Mouse (Mus musculus) liver, embryonic 11.5 days (tissue): Measurements from ENCODE around the gene Ddit4l. TPM values are rescaled to one million over a fixed set of nuclear protein-coding genes. Genes with fewer than 3 reads are reported as not detected.
"Not testable (repeated sequence)": the region's sequence is repeated elsewhere in the genome, so short reads cannot be mapped to it uniquely, and the experiment has no call there.

Experiments used
- ATAC-seq: fragments of 200-750 bp; cut with Nextera tagmentation; replicated peaks from 2 replicates; pipeline ENCODE4 v1.8.0; 2017; ENCODE audit warnings: moderate number of reproducible peaks, mild to moderate bottlenecking, moderate TSS enrichment, moderate library complexity; ENCODE audit not compliant: low FRiP score
- DNase-seq: peaks from one replicate; pipeline ENCODE4 v3.0.0-alpha.2; 2017; ENCODE audit warnings: low spot score
- H3K27ac ChIP-seq: fragments of 300-500 bp; sonication (generic); 2 replicates; pipeline ENCODE4 v1.5.1; 2014; ENCODE audit warnings: mild to moderate bottlenecking, low read depth, low read length, control low read depth
- H3K27me3 ChIP-seq: fragments of 300-500 bp; sonication (generic); replicated peaks from 2 replicates; pipeline ENCODE4 v1.6.1; 2014; ENCODE audit warnings: low read length, mixed read lengths; ENCODE audit not compliant: control insufficient read depth, insufficient read depth
- H3K36me3 ChIP-seq: fragments of 300-500 bp; sonication (generic); 2 replicates; pipeline ENCODE4 v1.6.1; 2014; ENCODE audit warnings: mild to moderate bottlenecking, low read length, moderate library complexity, mixed read lengths; ENCODE audit not compliant: control insufficient read depth, insufficient read depth
- H3K4me1 ChIP-seq: fragments of 300-500 bp; sonication (generic); replicated peaks from 2 replicates; pipeline ENCODE4 v1.6.1; 2014; ENCODE audit warnings: low read length, mixed read lengths; ENCODE audit not compliant: control insufficient read depth, insufficient read depth
- H3K4me2 ChIP-seq: fragments of 300-500 bp; sonication (generic); 2 replicates; pipeline ENCODE4 v1.6.1; 2014; ENCODE audit warnings: mild to moderate bottlenecking, control low read depth, moderate library complexity
- H3K4me3 ChIP-seq: fragments of 300-500 bp; sonication (generic); 2 replicates; pipeline ENCODE4 v1.5.1; 2014; ENCODE audit warnings: low read depth, low read length, control low read depth
- H3K9ac ChIP-seq: fragments of 300-500 bp; sonication (generic); 2 replicates; pipeline ENCODE4 v1.6.1; 2014; ENCODE audit warnings: low read depth, low read length, control low read depth
- H3K9me3 ChIP-seq: fragments of 300-500 bp; sonication (generic); 2 replicates; pipeline ENCODE4 v1.6.1; 2016; ENCODE audit warnings: low read length, inconsistent platforms, mixed read lengths; ENCODE audit not compliant: control insufficient read depth
- WGBS: fragments of 180-500 bp; shearing (Covaris S2); extraction: QIAGEN DNeasy Blood & Tissue Kit; methylation state at CpG from one replicate; pipeline ENCODE4 v1.1.7; 2014; 5-methylcytosine and 5-hydroxymethylcytosine counted together
- polyA plus RNA-seq: library from polyadenylated mRNA; unstranded; fragments of >200 nt; fragmentation: Nextera tagmentation; extraction: Ambion mirVana; gene quantifications from 2 replicates; pipeline ENCODE4 v1.2.1, GENCODE M21; 2014

The Ddit4l gene
- polyA plus RNA-seq = 0.55 and 0.85 TPM in 2 replicates

DNA sequence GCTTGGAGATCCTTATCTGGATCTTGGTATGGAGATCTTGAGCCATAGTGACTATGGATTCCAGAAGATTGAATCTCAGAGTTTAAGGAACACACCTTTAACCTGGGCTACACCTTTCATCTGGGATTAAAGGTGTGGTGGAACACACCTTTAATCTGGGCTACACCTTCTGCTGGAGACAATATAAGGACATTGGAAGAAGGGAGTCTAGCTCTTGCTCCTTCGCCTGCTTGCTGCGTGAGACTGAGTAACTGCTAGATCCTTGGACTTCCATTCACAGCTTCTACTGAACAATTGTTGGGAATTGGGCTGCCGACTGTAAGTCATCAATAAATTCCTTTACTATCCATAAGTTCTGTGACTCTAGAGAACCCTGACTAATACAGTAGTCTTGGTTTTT is at the start of gene Ddit4l:
Gene Ddit4l, plus strand, starts transcription at position 301 of the 400 bp plus-strand sequence.
- not testable (repeated sequence) for ATAC-seq, H3K27ac ChIP-seq, H3K4me2 ChIP-seq, DNase-seq, H3K4me1 ChIP-seq, H3K9me3 ChIP-seq, H3K4me3 ChIP-seq, H3K9ac ChIP-seq, H3K36me3 ChIP-seq
- WGBS = 81% methylated on average over 3 of the region's 3 CpGs
- peaks cover 17% of the 10 kb centered on the region for H3K27me3 ChIP-seq

DNA sequence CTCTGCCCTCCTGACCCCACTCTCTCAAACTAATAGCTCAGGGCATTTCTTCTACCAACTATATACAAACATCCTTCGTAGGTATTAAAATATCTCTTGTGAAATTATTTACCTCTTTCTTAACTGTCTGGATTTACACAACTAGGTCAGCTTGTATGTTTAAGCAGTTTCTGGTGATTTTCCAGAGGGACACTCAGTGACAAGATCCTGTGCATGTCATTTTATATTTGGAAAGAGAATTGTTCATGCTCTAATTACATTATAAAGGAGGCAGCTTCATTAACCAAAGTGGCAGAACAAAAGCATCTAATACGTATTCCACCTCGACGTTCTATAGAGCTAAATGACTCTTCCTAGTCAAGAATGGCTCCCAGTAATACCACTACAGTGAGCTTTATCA is 45.3 kb upstream of the Ddit4l start:
- Histone ChIP-seq H3K9ac (no peak overlapping the region), H3K4me2 (no peak overlapping the region), H3K4me3 (no peak overlapping the region), H3K27me3 (no peaks in the 10 kb centered on the region), H3K27ac (no peak overlapping the region), H3K4me1 (no peaks in the 10 kb centered on the region), H3K36me3 (no peaks in the 10 kb centered on the region), H3K9me3 (no peaks in the 10 kb centered on the region)
- ATAC-seq (no peak), DNase-seq (no peak)
- WGBS = 77% methylated on average over 4 of the region's 4 CpGs

DNA sequence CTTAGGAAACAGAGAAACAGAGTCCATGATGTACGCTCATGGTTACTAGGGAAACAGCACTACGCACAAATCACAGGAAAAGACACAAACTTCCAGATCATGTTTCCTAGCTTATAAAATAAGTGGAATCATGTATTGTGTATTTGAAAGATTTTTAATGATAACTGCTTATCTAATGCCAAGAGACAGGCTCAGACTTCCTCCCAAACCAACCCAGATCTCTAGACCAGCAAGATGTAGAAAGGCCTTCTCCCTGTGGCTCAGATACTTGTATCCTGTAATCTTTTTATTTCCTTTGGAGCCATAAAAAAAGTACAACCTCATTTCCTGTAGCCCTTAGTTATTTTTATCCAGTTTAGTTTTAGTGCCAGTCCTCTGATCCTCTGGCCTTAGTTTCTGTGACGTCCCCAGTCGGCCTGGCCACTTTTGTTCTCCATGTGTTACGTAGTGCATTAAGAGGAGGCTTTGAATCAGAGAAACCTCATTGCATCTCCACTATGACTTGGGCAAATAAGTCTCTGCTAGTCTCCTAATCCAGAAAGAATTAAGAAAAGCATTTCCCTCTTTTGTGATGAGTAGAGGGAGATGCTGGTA is 34.9 kb upstream of the Ddit4l start:
- no peak overlapping the region for H3K27ac ChIP-seq
- no peaks in the 10 kb centered on the region for H3K27me3 ChIP-seq
- no peaks in the 10 kb centered on the region for H3K4me1 ChIP-seq
- no peak overlapping the region for H3K4me3 ChIP-seq
- no peaks in the 10 kb centered on the region for H3K9me3 ChIP-seq
- no peak overlapping the region for H3K4me2 ChIP-seq
- no peak overlapping the region for H3K9ac ChIP-seq
- DNase-seq (no peak), ATAC-seq (no peak)
- WGBS = 82% methylated on average over 5 of the region's 5 CpGs
- no peaks in the 10 kb centered on the region for H3K36me3 ChIP-seq

DNA sequence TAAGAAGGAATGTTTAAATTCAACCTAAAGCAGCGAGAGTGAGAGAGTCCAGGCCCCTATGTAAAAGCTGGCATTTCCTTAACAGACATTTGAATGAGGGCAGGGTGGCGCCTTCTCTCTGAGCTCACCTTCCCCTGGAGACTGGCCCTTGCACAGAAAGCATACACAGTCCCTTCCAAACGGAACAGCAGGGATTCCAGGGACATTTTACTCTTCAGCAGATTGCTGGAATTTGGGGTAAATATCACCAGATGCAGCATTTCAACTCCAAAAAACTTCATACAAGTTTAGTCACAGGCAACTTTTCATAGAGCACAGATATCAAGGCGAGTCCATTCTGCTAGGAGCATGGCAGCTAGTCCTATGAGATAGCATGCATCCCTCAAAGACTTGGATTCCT is 31.6 kb upstream of the Ddit4l start:
- no peaks in the 10 kb centered on the region for H3K9me3 ChIP-seq
- no peak overlapping the region for H3K9ac ChIP-seq
- no peaks in the 10 kb centered on the region for H3K36me3 ChIP-seq
- H3K4me2 ChIP-seq = no peak overlapping the region
- no peaks in the 10 kb centered on the region for H3K4me1 ChIP-seq
- no peak overlapping the region for H3K27ac ChIP-seq
- no peak overlapping the region for H3K4me3 ChIP-seq
- no peak for ATAC-seq
- H3K27me3 ChIP-seq = no peaks in the 10 kb centered on the region
- DNase-seq = no peak
- WGBS = 69% methylated on average over 4 of the region's 4 CpGs

DNA sequence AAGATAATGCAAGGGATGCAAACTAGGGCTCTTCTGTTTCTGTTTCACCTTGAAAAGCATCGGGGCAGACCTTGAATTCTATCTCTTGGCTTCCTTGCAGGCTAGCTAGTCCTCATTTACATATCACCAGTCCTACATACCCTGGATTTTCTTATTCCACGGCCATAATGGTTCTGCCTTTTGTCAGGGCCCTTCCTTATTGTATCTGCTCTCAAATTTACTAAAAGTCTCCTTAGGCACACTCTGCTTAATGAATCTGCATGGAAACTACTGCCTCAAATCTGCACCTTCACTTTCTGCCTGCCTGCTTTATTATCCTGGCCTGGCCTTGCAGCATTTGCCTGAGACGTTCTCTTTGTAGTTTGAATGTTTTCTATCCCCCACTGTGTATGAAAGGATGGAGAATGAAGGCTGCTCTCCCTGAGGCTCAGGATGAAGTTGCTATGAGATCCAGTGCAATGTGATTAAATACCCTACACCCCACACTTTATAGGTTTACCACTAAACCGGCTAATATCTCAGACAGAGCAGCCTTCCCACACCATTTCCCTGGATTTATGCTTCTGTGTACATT is 27.0 kb upstream of the Ddit4l start:
- no peak for ATAC-seq
- Histone ChIP-seq H3K9me3 (no peaks in the 10 kb centered on the region), H3K27ac (no peak overlapping the region), H3K36me3 (no peaks in the 10 kb centered on the region), H3K27me3 (no peaks in the 10 kb centered on the region), H3K4me2 (no peak overlapping the region), H3K4me3 (no peak overlapping the region), H3K9ac (no peak overlapping the region), H3K4me1 (no peaks in the 10 kb centered on the region)
- no peak for DNase-seq
- 72% methylated on average over 4 of the region's 4 CpGs for WGBS

DNA sequence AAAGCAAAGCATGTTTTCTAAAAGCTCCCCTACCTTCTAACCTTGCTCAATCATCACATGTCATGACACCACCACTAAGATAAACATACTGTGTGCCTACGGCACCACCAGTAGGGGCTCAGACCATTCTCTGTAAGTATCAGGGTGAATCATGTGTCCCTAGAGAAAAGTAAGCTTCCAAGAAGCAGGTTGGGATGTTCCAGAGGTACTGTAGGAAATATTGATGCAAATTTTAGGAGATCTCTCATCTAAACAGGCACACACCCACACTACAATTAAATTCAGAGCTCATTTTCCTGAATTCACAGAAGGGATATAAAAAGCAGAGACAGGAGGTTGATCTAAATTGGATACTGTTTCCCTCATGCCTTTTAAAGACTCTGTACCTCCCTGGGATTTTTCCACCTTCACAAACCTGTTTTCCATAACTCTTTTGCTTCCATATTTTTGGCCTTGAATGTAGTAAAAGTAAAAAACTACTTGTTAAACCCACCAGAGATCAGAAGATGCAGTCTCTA is 12.4 kb upstream of the Ddit4l start:
- H3K4me3 ChIP-seq = no peak overlapping the region
- no peaks in the 10 kb centered on the region for H3K36me3 ChIP-seq
- H3K27me3 ChIP-seq = no peaks in the 10 kb centered on the region
- ATAC-seq (no peak), DNase-seq (no peak)
- no peaks in the 10 kb centered on the region for H3K9me3 ChIP-seq
- H3K4me2 ChIP-seq = no peak overlapping the region
- WGBS = 43% methylated on average over 1 of the region's 1 CpGs
- H3K9ac ChIP-seq = no peak overlapping the region
- no peak overlapping the region for H3K27ac ChIP-seq
- no peaks in the 10 kb centered on the region for H3K4me1 ChIP-seq

DNA sequence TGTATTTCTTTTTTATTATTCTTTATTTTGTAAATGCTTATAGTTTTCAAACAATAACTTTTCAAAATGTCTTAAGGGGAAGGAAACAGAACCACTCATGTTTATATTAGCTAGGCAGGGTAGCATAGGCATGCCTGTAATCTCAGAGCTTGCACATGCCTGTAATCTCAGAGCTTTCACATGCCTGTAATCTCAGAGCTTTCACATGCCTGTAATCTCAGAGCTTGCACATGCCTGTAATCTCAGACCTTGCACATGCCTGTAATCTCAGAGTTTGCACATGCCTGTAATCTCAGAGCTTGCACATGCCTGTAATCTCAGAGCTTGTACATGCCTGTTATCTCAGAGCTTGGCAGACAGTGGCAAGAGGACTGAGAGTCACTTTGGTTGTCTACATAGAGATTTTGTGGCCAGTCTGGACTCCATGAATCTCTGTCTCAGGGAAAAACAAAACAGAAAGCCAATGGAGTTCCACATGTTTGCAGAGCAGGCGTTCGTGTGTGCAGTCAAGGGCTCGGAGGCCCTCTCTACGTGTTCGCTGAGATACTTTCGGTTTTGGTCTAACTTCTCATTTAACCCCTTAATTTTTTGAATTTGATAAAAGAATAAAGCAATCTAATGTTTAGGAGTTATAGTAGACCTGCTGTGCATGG is 10.8 kb upstream of the Ddit4l start:
- no peak overlapping the region for H3K9ac ChIP-seq
- WGBS = 89% methylated on average over 6 of the region's 6 CpGs
- no peaks in the 10 kb centered on the region for H3K27me3 ChIP-seq
- no peaks in the 10 kb centered on the region for H3K36me3 ChIP-seq
- no peak for DNase-seq
- H3K4me2 ChIP-seq = no peak overlapping the region
- H3K27ac ChIP-seq = no peak overlapping the region
- no peak overlapping the region for H3K4me3 ChIP-seq
- no peaks in the 10 kb centered on the region for H3K9me3 ChIP-seq
- no peak for ATAC-seq
- H3K4me1 ChIP-seq = no peaks in the 10 kb centered on the region

DNA sequence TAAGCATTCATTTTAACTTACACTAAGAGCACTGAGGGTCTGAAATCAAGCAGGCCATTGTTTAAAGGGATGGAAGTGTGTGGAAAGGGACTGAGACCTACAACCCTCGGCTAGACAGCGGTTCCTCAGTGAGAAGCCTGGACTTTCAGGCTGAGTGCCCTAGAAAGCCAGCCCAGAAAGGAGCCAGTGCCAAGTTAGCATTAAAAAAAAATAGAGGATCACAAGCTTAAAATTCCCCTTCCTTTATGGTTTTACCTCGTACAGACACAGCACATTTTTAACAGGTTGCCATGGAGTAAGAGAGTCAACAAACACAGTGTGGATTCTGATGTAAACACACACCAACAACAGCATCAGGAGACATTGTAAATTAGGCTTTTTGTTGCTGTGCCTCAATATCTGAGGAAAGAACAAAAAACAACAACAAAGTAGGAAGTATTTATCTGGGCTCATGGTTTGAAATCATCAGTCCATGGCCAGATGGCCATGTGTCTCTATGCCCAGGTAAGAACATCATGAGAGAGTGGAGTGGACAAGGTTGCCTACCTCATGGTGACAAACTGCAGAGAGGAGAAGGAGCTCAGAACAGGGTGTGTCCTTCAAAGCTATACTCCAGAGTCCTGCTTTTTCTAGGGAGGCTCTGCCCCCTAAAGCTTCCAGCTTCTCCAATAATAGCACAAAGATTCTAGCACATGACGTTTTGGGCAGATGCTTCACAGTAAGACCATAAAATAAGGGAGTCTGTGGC is 10.1 kb upstream of the Ddit4l start:
- no peak for DNase-seq
- Histone ChIP-seq H3K4me1 (no peaks in the 10 kb centered on the region), H3K4me2 (no peak overlapping the region), H3K9me3 (no peaks in the 10 kb centered on the region), H3K36me3 (no peaks in the 10 kb centered on the region), H3K27me3 (no peaks in the 10 kb centered on the region), H3K4me3 (no peak overlapping the region), H3K27ac (no peak overlapping the region), H3K9ac (no peak overlapping the region)
- no peak for ATAC-seq
- 79% methylated on average over 4 of the region's 4 CpGs for WGBS
